Mouse (Mus musculus): Measurements from ENCODE around the gene Tnfrsf8.
"Not testable (repeated sequence)": the region's sequence is repeated elsewhere in the genome, so short reads cannot be mapped to it uniquely, and the experiment has no call there.

The Tnfrsf8 gene

DNA sequence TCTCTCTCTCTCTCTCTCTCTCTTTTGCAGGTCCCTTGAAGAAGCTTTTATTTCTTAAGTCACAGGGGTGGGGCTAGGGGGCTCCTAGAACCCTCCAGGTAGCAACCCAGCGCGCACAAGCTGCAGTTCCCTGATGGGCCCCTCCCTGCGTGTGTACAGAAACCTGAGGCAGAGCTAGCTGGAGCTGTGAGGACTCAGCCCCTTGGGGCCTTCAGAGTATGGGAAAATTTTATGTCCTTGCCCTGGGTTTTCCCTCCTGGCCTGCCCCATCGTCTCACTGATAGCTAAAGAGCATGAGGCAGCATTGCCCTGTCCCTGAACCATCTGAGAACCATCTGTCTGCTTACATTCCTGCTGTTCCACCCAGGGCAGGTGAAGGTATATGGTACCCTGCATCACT, 8.5 kb downstream of the Tnfrsf8 start:
- no peak for DNase-seq

DNA sequence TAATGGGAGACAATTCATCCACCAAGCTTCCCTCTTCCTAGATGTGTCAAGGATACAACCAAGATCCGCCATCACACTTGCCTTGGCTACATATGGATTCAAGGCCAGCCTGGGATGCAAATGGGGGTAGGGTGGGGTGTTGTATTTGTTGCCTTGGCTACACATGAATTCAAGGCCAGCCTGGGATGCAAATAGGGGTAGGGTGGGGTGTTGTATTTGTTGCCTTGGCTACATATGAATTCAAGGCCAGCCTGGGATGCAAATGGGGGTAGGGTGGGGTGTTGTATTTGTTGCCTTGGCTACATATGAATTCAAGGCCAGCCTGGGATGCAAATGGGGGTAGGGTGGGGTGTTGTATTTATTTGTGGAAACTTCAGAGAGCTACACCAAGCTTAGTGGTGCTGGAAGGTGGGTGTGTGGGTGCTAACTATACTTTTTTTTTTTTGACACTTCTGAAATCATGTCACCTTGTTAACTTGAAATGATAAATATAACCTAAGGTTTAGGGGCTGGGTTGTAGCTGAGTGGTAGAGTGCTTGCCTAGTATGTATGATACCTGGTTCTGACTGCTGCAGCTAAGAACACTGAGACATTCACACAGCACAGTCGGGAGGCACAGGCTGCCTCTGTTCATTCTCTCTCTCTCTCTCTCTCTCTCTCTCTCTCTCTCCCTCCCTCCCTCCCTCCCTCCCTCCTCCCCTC, 9.2 kb downstream of the Tnfrsf8 start:
- DNase-seq, result not testable (repeated sequence)

DNA sequence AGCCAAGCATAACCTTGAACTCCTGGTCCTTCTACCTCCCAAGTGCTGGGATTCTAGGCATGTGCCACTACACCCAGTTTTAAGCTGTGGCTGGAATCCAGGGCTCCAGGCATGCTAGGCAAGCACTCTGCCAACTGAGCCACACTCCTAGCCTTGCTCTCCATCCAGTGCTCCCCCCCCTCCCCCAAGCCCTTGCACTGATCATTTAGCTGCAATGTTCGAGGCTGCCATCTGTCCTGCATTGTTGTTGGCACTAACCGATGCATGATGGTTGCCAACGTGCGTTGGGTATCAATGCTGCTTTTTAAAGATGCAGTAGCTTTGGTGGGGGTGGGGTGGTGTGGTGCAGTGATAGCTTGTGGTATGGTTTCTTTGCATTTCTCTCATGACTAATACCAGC, 10.9 kb downstream of the Tnfrsf8 start:
- DNase-seq, result no peak

DNA sequence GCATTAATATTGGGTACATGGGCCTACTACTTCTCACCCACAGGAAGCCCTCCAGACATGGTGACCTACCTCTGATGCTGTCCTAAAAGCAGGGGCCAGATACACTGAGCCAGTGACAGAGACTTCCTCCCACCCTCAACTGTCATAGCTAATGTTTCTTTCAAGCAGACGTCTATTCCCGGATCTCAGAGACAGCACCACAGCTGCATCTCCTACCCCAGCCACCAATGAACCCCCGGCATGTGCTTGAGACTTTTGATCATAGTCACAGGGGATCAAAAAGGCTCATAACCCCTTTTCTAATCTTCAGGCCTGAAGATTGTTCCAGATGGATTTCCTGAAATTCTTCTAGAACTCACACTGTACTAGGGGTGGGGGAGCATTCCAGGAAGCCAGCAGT, 12.9 kb downstream of the Tnfrsf8 start:
- DNase-seq, result no peak

DNA sequence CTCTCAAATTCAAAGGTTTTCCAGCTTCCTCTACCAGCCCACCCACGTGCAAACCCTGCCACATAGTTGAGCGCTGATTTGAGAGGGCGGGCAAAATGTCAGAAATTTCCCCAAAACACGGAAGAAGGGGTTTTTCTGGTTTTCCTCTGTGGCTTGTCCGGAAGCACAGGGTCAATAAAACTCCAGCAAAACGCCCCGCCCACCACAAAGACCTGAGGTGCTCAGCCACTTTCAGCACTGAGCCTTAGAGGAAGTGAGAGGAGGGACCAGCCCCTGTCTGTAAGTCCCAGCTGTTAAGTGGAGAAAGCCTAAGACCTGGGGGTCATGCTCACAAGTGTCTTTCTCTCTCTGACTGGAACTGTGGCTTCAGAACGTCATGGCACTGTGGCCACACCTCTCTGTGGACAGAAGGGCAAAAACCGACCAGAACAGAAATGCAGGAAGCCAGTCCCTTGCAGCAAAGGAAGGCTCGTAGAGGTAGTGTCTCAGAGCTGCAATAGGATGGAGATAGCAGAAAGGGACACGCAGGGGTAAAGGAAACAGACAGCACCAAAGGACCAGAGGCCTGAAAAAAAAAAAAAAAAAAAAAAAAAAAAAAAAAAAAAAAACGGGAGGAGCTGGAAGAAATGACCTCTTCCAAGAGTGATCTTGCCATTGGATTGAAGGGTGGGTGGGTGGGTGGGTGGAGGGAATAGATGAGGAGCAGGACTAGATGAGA, 14.6 kb downstream of the Tnfrsf8 start:
- no peak for DNase-seq

DNA sequence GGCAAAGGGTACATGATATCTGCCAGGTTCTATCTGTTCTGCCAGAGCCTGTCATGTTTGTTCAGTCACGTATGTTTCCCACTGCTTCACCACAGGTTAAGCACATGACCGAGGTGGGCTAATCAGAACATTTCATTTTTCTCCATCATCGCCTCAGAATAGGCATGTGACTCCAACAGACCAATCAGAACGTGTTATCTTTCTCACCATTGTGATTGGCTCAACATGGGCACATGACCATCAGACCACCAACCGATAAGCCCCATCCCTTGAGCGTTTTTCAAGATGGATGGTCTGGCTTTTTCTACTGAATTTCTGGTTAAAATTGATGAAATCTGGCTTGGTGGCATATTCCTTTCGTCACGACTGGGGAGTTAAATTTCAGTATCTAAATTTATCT, 15.6 kb downstream of the Tnfrsf8 start:
- no peak for DNase-seq

DNA sequence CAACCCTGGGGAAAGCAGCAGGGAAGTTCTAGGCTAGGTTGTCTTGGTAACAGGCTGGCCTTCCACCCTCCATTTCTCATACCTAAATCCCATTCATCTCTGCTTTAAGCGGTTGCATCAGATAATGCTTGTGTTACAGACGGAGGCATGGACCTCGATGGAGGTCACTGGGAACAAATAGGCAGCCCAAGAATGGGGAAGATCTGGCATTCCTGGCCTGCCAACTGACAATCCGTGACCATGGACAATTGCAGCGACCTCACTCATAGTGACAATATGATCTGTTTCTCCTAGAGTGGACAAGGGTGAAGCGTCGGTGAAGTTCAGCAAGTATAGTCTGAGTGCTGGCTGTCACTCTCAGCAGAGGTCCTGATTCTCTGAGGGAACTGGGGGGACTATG, 16.1 kb downstream of the Tnfrsf8 start:
- no peak for DNase-seq

DNA sequence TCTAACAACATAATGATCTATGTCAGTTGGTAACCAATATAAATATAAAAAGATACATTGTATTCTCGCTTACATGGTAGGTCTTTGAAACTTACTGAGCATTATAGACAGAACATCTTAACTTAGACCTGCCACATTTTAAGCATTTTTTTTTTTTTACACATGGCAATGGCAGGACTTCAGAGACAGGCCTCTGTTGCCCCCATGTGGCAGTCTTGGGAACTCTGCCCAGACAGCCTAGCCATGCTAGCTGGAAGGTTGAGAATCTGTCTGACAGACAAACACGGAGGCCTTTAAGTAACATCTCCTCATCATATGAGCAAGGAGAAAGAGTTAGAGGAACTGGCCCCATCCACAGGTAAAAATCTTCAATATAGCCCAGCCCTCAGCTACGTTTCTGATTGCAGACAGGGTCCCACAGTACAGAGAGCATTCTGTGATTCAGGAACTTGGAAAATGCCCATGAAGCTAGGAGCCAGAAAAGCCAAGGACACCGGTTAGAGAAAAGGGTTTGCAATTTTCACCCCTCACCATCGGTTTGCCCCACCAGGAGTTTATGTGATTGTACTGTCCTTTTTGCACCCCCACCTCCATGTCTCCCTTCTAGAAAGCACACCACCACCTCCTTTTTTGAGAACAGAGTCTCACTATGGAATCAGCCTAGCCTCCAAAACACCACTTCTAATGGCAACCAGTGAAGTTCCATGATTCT, 19.2 kb downstream of the Tnfrsf8 start:
- DNase-seq, result peak; percentile 75

DNA sequence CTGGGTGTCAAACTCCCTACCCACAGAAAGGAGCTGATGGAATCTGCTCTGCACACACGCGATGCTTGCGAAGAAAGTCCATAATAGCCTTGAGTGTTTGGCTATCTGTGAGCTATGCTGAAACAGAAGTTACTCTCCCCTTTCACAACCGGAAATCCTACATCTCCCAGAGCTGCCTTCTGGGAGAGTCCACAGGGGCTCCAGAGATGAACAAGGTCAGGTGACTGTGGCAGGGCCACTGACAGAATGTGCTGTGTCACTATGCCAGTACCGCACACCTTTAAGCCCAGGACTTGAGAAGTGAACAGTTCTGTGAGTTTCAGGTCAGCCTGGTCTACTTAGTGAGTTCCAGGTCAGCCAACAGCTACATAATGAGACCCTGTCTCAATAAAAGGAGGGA, 20.4 kb downstream of the Tnfrsf8 start:
- DNase-seq, result no peak

DNA sequence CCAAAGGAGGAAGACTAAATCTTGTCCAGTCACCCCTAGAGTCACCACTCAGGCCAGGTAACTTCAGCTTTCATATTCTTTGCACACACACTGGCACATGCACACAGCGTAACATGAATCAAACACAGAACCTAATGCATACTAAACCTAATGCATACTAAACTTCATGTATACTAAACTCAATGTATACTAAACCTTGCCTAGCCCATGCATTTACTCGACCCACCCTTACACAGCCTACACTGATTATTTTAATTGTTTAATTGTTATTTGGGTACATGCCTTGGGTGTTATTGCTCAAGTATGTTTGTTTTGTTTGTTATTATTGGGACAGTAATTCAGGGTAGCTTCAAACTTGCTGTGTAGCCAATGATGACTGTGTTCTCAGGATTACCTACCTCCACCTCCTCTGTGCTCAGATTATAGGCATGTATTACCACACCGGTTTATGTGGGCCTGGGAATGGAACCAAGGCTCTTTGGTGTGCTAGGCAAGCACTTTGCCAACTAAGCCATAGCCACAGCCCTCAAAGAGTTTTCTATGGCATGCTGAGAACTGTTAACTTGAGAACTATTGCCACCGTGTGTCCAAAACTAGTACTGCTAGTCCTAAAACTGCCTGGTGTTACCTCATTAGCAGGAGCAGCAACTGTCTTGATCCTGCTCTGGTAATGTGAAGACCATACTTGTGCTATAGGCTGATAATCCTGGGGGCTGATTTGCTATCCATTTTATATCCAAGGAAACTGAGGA, 28.4 kb downstream of the Tnfrsf8 start:
- peak; percentile 68 for DNase-seq

DNA sequence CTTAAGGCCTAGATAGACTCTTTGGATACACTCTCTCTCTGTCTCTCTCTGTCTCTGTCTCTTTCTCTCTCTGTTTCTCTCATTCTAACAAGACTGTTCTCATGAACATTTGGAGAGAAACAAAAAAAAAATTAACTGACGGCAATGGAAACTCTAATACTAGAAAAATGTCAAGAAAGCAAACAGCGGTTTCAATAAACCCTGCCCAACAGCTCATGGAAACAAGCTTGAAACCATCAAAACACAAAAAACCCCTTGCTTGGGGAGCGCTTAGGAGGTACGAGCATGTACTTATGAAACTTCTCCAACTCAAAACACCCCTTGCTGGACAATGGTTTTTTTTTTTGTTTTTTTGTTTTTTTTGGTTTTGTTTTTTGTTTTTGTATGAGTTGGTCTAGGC, 30.3 kb downstream of the Tnfrsf8 start:
- no peak for DNase-seq

DNA sequence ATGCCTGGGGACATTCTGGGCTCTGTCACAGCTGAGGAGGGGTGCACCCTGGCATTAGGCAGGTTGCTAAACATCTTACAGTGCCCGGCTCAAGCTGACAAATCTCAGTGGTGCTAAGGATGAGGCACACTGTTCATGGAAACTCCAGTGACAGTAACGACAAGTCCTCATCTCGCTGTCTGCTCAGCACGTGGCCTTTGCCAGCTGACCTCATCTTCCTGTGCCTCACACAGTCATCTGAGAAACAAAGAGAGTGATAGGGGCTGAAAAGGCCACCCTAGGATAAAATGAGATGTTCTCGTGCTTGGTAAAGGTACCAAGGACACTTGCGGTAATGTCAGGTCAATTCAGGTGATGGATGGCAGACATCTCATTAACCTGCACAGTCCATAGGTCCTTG, 31.5 kb downstream of the Tnfrsf8 start:
- DNase-seq, result no peak

DNA sequence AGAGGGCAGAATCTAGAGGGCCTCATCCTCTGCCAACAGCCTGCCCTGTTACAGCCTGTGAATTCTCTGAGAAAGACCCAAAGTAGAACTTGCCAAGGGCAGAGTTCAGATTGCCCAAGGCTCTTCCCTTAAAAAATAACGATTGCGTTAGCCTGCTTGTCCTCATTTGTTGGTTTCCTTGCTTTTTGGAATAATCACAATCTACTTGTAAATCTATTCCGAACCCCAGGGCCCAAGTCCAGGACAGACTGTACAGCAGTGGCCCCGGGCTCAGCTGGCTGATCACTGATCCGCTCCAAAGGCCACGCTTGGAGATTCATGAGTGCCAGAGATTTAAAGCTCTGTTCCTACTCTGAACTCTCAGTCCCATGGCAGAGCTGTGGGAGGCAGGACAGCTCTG, 34.0 kb downstream of the Tnfrsf8 start:
- no peak for DNase-seq

DNA sequence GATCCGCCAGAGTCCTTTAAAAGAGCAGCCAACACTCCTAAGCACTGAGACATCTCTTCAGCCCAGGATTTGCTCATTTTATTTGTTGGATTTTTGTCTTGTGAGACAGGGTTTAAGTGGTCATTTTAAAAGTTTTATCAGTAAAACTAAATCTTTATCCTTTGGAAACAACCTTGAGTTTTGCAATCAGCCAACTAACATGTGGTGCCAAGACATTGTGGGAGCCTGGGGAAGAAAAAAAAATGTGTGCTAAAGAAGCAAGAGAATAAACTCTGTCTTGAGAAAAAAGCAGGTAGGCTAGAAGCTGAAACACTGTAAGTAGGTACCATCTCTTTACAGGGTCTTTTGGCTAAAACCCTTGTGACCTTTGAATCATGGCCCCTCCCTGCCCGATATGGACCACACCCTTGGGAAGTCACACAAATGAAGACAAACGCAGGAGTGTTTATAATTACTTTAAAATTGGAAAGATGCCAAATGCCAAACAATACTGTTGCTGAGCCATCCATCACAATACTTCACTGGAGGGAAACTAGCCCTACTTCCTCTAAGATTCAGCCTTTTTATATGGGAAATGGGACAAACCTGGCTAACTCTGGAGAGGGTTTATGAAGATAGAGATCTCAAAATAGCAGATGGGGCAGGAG, 36.1 kb downstream of the Tnfrsf8 start:
- no peak for DNase-seq

DNA sequence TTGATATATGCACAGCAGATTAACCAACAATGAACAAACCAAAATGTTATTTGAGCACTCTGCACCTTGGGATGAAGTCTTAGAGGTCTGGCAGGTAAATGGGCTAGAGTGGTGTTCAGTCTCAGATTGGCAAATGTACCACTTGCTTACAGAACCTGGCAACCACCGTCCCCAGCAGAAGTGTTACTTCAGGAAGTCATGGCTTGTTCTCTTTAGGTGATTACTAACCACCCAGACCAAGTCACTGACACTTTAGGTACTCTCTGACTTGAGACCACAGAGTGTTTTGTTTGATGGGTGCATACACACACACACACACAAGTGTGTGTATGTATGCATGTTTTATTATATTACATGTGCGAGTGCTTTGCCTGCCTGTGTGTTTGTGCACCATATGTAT, 36.7 kb downstream of the Tnfrsf8 start:
- DNase-seq, result no peak

DNA sequence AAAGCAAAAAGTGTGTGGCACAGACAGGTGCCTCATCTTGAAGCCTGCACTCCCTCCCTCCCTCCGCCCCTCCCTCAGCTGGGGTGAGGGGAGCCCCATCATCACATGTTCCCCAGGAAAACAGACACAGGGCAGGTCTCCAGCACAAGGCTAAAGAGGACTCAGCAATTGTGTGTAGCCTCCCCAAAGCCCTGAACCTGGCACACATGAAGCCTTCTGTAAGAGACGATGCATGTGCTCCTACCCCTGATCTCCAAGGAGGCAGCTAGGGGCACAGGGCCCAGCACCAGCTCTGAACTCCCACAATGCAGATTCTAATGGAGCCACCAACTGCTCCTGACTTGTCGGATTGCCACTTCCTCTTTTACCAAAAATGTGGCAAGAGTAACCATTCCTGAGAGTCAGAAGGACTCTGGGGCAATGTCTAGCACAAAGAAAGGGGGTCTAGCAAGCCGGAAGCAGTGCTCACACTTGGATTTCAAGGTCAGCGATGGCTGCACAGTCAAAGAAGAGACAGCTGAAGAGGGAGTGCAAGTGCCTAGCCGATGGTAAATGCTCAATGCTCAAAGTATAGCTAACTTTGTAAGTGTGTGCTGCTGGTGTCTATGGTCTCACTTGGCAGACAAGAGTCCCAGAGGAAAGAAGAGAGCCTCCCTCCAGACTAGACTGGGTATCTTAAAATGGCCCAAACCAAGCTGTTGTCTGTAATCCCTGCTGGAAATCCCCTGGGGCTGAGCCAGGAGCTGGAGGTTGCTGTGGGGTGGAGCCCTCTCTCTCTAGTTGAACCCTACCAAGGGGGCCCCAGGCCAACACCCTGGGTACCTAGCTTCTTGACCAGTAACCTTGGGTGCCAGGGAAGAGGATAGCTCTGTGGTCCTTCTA, 38.4 kb downstream of the Tnfrsf8 start:
- DNase-seq, result no peak

DNA sequence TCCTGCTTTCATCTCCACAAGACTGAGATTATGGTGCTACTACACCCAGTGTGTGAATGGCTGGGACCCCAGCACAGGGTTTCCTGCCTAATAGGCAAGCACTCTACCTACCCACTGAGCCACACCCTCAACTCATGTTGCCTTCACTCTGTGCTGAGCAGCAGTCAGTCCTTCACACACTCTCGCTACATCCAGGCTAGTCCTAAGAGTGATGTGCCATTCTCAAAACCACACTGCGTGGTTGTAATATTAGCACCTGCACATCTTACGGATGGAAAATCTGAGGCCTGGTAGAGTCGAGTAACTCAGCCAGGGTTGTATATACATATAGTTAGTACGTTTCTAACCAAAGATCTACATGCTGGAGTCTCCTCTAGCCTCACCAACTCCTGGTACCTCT, 40.1 kb downstream of the Tnfrsf8 start:
- no peak for DNase-seq

DNA sequence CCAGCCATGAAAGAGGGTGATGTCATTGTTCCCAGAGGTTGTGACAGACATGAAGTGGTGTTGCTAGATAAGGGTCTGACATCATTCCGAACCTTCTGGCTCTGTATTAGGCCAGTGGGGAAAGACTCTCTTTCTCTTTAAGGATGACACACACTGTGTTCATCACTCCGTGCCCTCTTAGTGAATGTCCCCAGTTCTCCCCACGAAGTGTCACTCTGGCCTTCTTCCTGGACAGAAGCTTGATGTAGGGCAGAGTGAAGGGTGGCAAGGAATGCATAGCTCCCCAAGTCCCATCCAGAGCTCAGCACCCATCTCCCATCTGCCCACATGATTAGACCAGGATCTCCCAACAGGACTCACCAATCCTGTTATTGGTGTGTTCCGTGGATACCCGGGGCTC, 41.0 kb downstream of the Tnfrsf8 start:
- DNase-seq, result no peak

DNA sequence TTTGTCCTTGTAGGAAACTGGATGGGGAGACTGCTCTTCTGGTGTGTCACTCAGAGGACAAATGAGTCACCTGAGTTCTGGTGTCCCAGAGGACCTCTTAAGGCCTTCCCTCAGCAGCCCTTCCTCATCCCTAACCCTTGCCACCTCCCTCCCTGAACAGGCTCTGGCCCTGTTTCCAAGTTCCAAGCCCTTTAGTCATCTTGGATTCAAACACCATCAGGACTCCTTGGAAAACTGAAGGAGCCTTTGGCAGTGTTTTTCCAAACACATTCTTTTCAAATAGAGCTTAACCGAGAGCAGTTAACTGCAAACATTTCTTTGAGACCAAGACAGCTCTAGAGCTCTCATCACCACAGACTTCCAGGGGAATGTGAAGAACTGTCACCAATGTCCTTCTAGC, 42.2 kb downstream of the Tnfrsf8 start:
- no peak for DNase-seq

DNA sequence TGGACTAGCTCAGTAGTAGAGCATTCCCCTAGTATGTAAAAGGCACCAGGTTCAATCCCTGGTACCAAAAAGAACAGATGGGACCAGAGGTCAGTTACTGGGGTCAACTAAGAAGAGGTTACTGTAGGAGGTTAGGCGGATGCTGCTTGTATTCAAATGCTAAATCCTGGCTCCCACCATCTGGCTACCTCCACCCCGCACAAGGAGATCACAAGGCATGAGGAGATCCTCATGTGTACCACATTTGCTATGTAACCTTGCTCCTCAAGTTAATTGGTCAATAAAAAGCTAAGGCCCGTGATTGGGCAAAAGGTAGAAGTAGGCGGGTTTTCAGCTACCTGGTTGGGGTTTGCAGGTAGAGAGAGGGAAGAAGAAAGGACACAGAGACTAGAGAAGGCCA, 43.3 kb downstream of the Tnfrsf8 start:
- DNase-seq, result no peak

DNA sequence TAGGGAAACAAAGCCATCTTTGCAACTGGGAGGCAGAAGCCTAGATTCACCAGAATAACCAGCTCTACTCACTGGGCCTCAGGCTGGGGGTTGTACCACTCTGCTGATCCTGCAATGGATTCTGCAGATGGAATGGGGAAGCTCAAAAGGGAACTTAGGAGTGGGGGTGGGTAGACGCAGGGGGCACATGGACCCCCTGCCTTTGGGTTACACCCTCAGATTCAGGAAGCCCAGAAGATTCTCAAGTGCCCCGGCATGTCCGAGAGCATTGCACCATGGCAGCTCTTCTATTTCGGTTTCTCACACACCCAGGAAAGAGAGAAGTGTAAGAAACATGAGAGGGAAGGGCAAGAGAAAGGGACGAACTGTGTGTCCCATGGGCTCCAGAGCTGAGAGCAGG, 44.8 kb downstream of the Tnfrsf8 start:
- DNase-seq, result no peak

DNA sequence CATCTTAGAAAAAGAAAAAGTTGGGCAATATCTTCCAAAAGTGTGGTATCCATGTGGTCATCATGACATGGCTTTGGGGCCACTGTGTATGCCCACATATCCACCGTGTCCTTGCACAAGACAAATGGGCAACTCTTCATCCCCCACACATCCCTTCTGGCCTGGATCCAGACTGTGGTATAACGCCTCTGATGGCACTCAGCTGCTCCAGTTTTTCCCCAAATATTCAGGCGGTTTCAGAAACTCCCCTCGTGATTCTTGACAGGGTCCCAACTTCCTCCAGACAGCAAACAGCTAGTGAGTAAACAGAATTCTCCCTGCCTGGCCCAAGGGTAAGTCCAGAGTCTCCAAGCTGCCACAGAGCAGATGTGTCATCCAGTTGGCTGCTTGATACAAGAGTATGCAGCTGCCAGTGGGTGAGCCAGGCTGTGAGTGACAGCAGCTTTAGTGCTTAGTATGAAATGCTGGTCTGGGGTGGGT, 47.3 kb downstream of the Tnfrsf8 start:
- no peak for DNase-seq
